Mouse (Mus musculus) T-helper 1 cell (primary cell): ENCODE measurements around the gene Btbd9.

Source experiments
- in situ Hi-C: fragments of 300-600 bp; cut with MboI, MseI; formaldehyde crosslinking; loops from one replicate; pipeline ENCODE4 v1.15.1; 2025; ENCODE audit warnings: high pct_unique_total_duplicates

The Btbd9 gene

GRCm38 (mm10) chr17:30253028-30253427 lies 323.3 kb downstream of the Btbd9 start:
- in situ Hi-C loops: no loop called here

GRCm38 (mm10) chr17:30245308-30245706 lies 331.0 kb downstream of the Btbd9 start:
- in situ Hi-C loops: no loop called here

GRCm38 (mm10) chr17:30244651-30245307 lies 331.5 kb downstream of the Btbd9 start:
- in situ Hi-C loops: no loop called here

- in situ Hi-C loops: no loop called here
These were observed 332.7 kb downstream of the Btbd9 start for GRCm38 (mm10) chr17:30243540-30243939.

- in situ Hi-C loops: no loop called here
These were observed 333.6 kb downstream of the Btbd9 start for GRCm38 (mm10) chr17:30242647-30243046.

- in situ Hi-C loops: no loop called here
These were observed 334.5 kb downstream of the Btbd9 start for GRCm38 (mm10) chr17:30241720-30242322.

- in situ Hi-C loops: no loop called here
These were observed 335.2 kb downstream of the Btbd9 start for GRCm38 (mm10) chr17:30241061-30241460.

GRCm38 (mm10) chr17:30240659-30241058 lies 335.6 kb downstream of the Btbd9 start:
- in situ Hi-C loops: no loop called here

GRCm38 (mm10) chr17:30239458-30239857 lies 336.8 kb downstream of the Btbd9 start:
- in situ Hi-C loops: no loop called here

GRCm38 (mm10) chr17:30237600-30237999 lies 338.7 kb downstream of the Btbd9 start:
- in situ Hi-C loops: no loop called here

GRCm38 (mm10) chr17:30236611-30237010 lies 339.7 kb downstream of the Btbd9 start:
- in situ Hi-C loops: no loop called here

- in situ Hi-C loops: no loop called here
These were observed 340.9 kb downstream of the Btbd9 start for GRCm38 (mm10) chr17:30235380-30235779.

GRCm38 (mm10) chr17:30232698-30233097 lies 343.6 kb downstream of the Btbd9 start:
- in situ Hi-C loops: no loop called here

GRCm38 (mm10) chr17:30231483-30231882 lies 344.8 kb downstream of the Btbd9 start:
- in situ Hi-C loops: no loop called here

GRCm38 (mm10) chr17:30230428-30230827 lies 345.9 kb downstream of the Btbd9 start:
- in situ Hi-C loops: no loop called here

GRCm38 (mm10) chr17:30228439-30229215 lies 347.7 kb downstream of the Btbd9 start:
- in situ Hi-C loops: no loop called here

- in situ Hi-C loops: no loop called here
These were observed 351.1 kb downstream of the Btbd9 start for GRCm38 (mm10) chr17:30225030-30225740.

GRCm38 (mm10) chr17:30222837-30223236 lies 353.5 kb downstream of the Btbd9 start:
- in situ Hi-C loops: no loop called here

- in situ Hi-C loops: no loop called here
These were observed 353.9 kb downstream of the Btbd9 start for GRCm38 (mm10) chr17:30222361-30222760.

GRCm38 (mm10) chr17:30221677-30222076 lies 354.6 kb downstream of the Btbd9 start:
- in situ Hi-C loops: no loop called here

GRCm38 (mm10) chr17:30215741-30216140 lies 360.5 kb downstream of the Btbd9 start:
- in situ Hi-C loops: no loop called here

GRCm38 (mm10) chr17:30214393-30214792 lies 361.9 kb downstream of the Btbd9 start:
- in situ Hi-C loops: no loop called here
